Mouse (Mus musculus) adrenal gland, adult 18-20 months (tissue): ENCODE results near the gene Cypt4. TPM values are rescaled to one million over a fixed set of nuclear protein-coding genes. Genes with fewer than 3 reads are reported as not detected.
"Not testable (repeated sequence)": the region's sequence is repeated elsewhere in the genome, so short reads cannot be mapped to it uniquely, and the experiment has no call there.

Experiments
- DNase-seq, 2 experiments: peaks; one replicate each; pipeline ENCODE4 v3.0.0; 2021 to 2022; ENCODE audit warnings: low spot score in 2 of 2
- long read RNA-seq, 2 experiments: library from polyadenylated mRNA; stranded (forward); transcript quantifications; one replicate each; pipeline ENCODE4 v2.0.0; 2021
- total RNA-seq, 2 experiments: library from RNA; stranded (reverse); gene quantifications; 1 replicate in 1 of 2; 2 replicates in 1 of 2; pipeline ENCODE4 v1.2.3; 2021

Gene Cypt4
- not detected for total RNA-seq
- long read RNA-seq, experiment 1, result 0 reads
- long read RNA-seq, experiment 2, result 0 reads

DNA sequence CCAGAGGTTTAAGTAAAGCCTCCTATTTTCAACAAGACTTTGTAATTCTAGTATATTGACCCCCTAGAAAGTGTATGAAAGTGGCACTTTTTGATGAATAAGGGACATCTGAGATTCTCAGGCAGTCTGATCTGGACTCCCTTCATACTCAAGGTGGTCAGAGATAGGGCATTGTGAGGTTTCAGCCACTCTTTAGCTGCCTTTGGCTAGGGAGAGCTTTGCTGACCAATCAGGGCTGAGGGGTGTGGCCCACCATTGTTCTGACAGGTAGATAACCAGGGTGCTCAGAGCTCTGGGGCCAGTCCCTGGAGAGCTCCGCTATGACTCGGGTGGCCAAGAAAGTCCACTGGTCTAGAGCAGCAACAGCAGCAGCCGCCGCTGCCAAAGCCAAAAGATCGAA lies at the start of gene Cypt4:
TSS of gene Cypt4 (plus strand) at position 301 of the 400 bp plus-strand sequence.
- no peak for DNase-seq

DNA sequence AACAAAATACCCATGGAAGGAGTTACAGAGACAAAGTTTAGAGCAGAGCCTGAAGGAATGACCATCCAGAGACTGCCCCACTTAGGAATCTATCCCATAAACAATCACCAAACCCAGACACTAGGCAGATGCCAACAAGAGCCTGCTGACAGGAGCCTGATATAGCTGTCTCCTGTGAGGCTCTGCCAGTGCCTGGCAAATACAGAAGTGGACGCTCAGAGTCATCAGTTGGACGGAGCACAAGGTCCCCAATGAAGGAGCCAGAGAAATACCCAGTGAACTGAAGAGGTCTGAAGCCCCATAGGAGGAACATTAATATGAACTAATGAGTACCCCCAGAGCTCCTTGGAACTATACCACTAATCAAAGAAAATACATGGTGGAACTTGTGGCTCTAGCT lies 12.3 kb downstream of the Cypt4 start:
- not testable (repeated sequence) for DNase-seq

Other genes starting within 250 kb of the Cypt4 start
- 10 to 100 TPM; 23.0 to 60.2 TPM for gene Dpy19l1, start 122.1 kb upstream of the Cypt4 start, total RNA-seq
- gene Dpy19l2, start 71.1 kb downstream of the Cypt4 start, total RNA-seq, result not detected
- 10 to 100 TPM; 21.3 to 24.6 TPM for gene Tbx20, start 149.1 kb downstream of the Cypt4 start, total RNA-seq